Mouse (Mus musculus): Measurements from ENCODE around the gene Stk31.
"Not testable (repeated sequence)": the region's sequence is repeated elsewhere in the genome, so short reads cannot be mapped to it uniquely, and the experiment has no call there.

Stk31 gene

GRCm38 (mm10) chr6:49395316-49395715 is at the start of gene Stk31:
Gene Stk31, plus strand, starts transcription at chr6:49395604.
- no peak for DNase-seq

GRCm38 (mm10) chr6:49349826-49350225 is 45.6 kb upstream of the Stk31 start:
- no peak for DNase-seq

GRCm38 (mm10) chr6:49354613-49355012 is 40.8 kb upstream of the Stk31 start:
- DNase-seq, result no peak

- no peak for DNase-seq
Observed at GRCm38 (mm10) chr6:49355171-49355570, 40.2 kb upstream of the Stk31 start.

GRCm38 (mm10) chr6:49360420-49360819 is 35.0 kb upstream of the Stk31 start:
- no peak for DNase-seq

- peak; percentile 83 for DNase-seq
Observed at GRCm38 (mm10) chr6:49367159-49368054, 28.0 kb upstream of the Stk31 start, which contains the start of gene Fam221a. Gene Fam221a, plus strand, starts transcription at chr6:49367739.

GRCm38 (mm10) chr6:49368212-49368611 is 27.2 kb upstream of the Stk31 start:
- no peak for DNase-seq

- no peak for DNase-seq
Observed at GRCm38 (mm10) chr6:49372705-49373104, 22.7 kb upstream of the Stk31 start.

GRCm38 (mm10) chr6:49373943-49374342 is 21.5 kb upstream of the Stk31 start:
- DNase-seq, result no peak

- no peak for DNase-seq
Observed at GRCm38 (mm10) chr6:49378328-49378727, 17.1 kb upstream of the Stk31 start.

GRCm38 (mm10) chr6:49394276-49394675 is 1.1 kb upstream of the Stk31 start:
- DNase-seq, result peak; percentile 5

- no peak for DNase-seq
Observed at GRCm38 (mm10) chr6:49397466-49397865, 2.1 kb downstream of the Stk31 start.

GRCm38 (mm10) chr6:49398365-49398764 is 3.0 kb downstream of the Stk31 start:
- DNase-seq, result peak; percentile 34

GRCm38 (mm10) chr6:49410830-49411229 is 15.4 kb downstream of the Stk31 start:
- DNase-seq, result no peak

- not testable (repeated sequence) for DNase-seq
Observed at GRCm38 (mm10) chr6:49412967-49413366, 17.6 kb downstream of the Stk31 start.

GRCm38 (mm10) chr6:49415971-49416370 is 20.6 kb downstream of the Stk31 start:
- no peak for DNase-seq

GRCm38 (mm10) chr6:49437306-49437705 is 41.9 kb downstream of the Stk31 start:
- DNase-seq, result no peak

GRCm38 (mm10) chr6:49458112-49458511 is 62.7 kb downstream of the Stk31 start:
- DNase-seq, result no peak

GRCm38 (mm10) chr6:49483205-49483604 is 87.8 kb downstream of the Stk31 start:
- no peak for DNase-seq

- DNase-seq, result no peak
Observed at GRCm38 (mm10) chr6:49491526-49491925, 96.1 kb downstream of the Stk31 start.

- peak; percentile 62 for DNase-seq
Observed at GRCm38 (mm10) chr6:49519053-49519452, 123.6 kb downstream of the Stk31 start.
